Mouse (Mus musculus) layer of hippocampus, postnatal 14 days (tissue): ENCODE measurements around the gene Gba. TPM values are rescaled to one million over a fixed set of nuclear protein-coding genes. Genes with fewer than 3 reads are reported as not detected.
A peak's percentile ranks its signal among the peaks of the same experiment; 100 is the strongest.

Source experiments
- DNase-seq, 2 experiments: peaks; one replicate each; pipeline ENCODE4 v3.0.0; 2021 to 2022; ENCODE audit warnings: low spot score in 2 of 2, mixed read lengths in 1 of 2
- total RNA-seq, 2 experiments: library from RNA; stranded (reverse); gene quantifications; 2 replicates each; pipeline ENCODE4 v1.2.3; 2021

Gene Gba
- total RNA-seq, 2 experiments from 2014 or later = 64.1 to 68.8 TPM

GRCm38 (mm10) chr3:89181749-89182500, 20.8 kb upstream of the Gba start:
- no peak for DNase-seq

- DNase-seq = no peak
Observed at GRCm38 (mm10) chr3:89182531-89183057, 20.1 kb upstream of the Gba start.

- DNase-seq = peak; percentile 86 to 93
Observed at GRCm38 (mm10) chr3:89183058-89183958, 19.4 kb upstream of the Gba start, which contains the start of gene Fam189b. Gene Fam189b, plus strand, starts transcription at chr3:89183143.

GRCm38 (mm10) chr3:89183959-89184315, 18.8 kb upstream of the Gba start:
- DNase-seq = peak; percentile 50 to 52

- DNase-seq = no peak
Observed at GRCm38 (mm10) chr3:89187197-89187596, 15.5 kb upstream of the Gba start.

- no peak for DNase-seq
Observed at GRCm38 (mm10) chr3:89187690-89188477, 14.8 kb upstream of the Gba start.

GRCm38 (mm10) chr3:89188478-89188875, 14.3 kb upstream of the Gba start:
- no peak for DNase-seq

GRCm38 (mm10) chr3:89190436-89190835, 12.3 kb upstream of the Gba start:
- no peak for DNase-seq

- DNase-seq = no peak
Observed at GRCm38 (mm10) chr3:89193351-89193750, 9.4 kb upstream of the Gba start.

- no peak for DNase-seq
Observed at GRCm38 (mm10) chr3:89193853-89194252, 8.9 kb upstream of the Gba start.

- peak; percentile 73 to 84 for DNase-seq
Observed at GRCm38 (mm10) chr3:89195979-89196877, 6.5 kb upstream of the Gba start.

- no peak for DNase-seq
Observed at GRCm38 (mm10) chr3:89199839-89200238, 2.9 kb upstream of the Gba start.

- DNase-seq = no peak
Observed at GRCm38 (mm10) chr3:89203142-89203514, 400 bp downstream of the Gba start.

GRCm38 (mm10) chr3:89206079-89206478, 3.4 kb downstream of the Gba start:
- DNase-seq = no peak

- DNase-seq = no peak
Observed at GRCm38 (mm10) chr3:89206695-89207094, 4.0 kb downstream of the Gba start.

- DNase-seq = no peak
Observed at GRCm38 (mm10) chr3:89208075-89208657, 5.4 kb downstream of the Gba start.

- DNase-seq = no peak
Observed at GRCm38 (mm10) chr3:89208736-89209135, 6.0 kb downstream of the Gba start.

GRCm38 (mm10) chr3:89209731-89210130, 7.0 kb downstream of the Gba start:
- no peak for DNase-seq

GRCm38 (mm10) chr3:89210162-89210561, 7.4 kb downstream of the Gba start:
- DNase-seq = no peak

- no peak for DNase-seq
Observed at GRCm38 (mm10) chr3:89210731-89211130, 8.0 kb downstream of the Gba start.
